Mouse (Mus musculus) C2C12 (cell line): ENCODE data around the gene Fam155a. TPM values are rescaled to one million over a fixed set of nuclear protein-coding genes. Genes with fewer than 3 reads are reported as not detected.
A peak's percentile ranks its signal among the peaks of the same experiment; 100 is the strongest.

Source experiments
- H3K27me3 ChIP-seq: one replicate; pipeline ENCODE4 v1.6.1; 2011; ENCODE audit not compliant: control insufficient read depth, insufficient read depth, insufficient read length
- H3K36me3 ChIP-seq: one replicate; pipeline ENCODE4 v1.6.1; 2011; ENCODE audit not compliant: control insufficient read depth, insufficient read depth
- H3K4me3 ChIP-seq: one replicate; pipeline ENCODE4 v1.5.1; 2011; ENCODE audit warnings: mild to moderate bottlenecking, control low read depth; ENCODE audit not compliant: poor library complexity, insufficient read depth, severe bottlenecking
- H3K79me2 ChIP-seq: one replicate; pipeline ENCODE4 v1.6.1; 2011; ENCODE audit not compliant: control insufficient read depth, insufficient read depth
- H3K79me3 ChIP-seq: one replicate; pipeline ENCODE4 v1.6.1; 2011; ENCODE audit warnings: low read depth, control low read depth
- H3ac ChIP-seq: one replicate; pipeline ENCODE3; 2011; ENCODE audit warnings: low read depth; ENCODE audit not compliant: control insufficient read depth, insufficient read length
- CEBPB ChIP-seq: IDR thresholded peaks from one replicate; pipeline ENCODE4 v1.6.1; 2011; ENCODE audit warnings: low read depth, mild to moderate bottlenecking, control low read depth, moderate library complexity
- CTCF ChIP-seq: IDR thresholded peaks from one replicate; pipeline ENCODE4 v1.5.1; 2011; ENCODE audit not compliant: control insufficient read depth, insufficient read depth, insufficient read length
- FOSL1 ChIP-seq: IDR thresholded peaks from one replicate; pipeline ENCODE4 v1.8.0; 2011; ENCODE audit warnings: mild to moderate bottlenecking, low read length; ENCODE audit not compliant: poor library complexity, insufficient read depth, severe bottlenecking
- MAX ChIP-seq: IDR thresholded peaks from one replicate; pipeline ENCODE4 v1.6.1; 2011; ENCODE audit warnings: mild to moderate bottlenecking, control low read depth
- MYOD1 ChIP-seq: IDR thresholded peaks from one replicate; pipeline ENCODE4 v1.6.1; 2011; ENCODE audit warnings: low read depth; ENCODE audit not compliant: control insufficient read depth, insufficient read length
- MYOG ChIP-seq: IDR thresholded peaks from one replicate; pipeline ENCODE4 v1.6.1; 2011; ENCODE audit not compliant: control insufficient read depth, insufficient read length; ENCODE audit errors: extremely low read depth
- USF1 ChIP-seq: IDR thresholded peaks from one replicate; pipeline ENCODE4 v1.6.1; 2011; ENCODE audit warnings: low read depth, mild to moderate bottlenecking, control low read depth, moderate library complexity
- polyA plus RNA-seq: library from polyadenylated mRNA; unstranded; fragments of >200 nt; fragmentation: generic; extraction: Trizol; gene quantifications from one replicate; pipeline ENCODE4 v1.2.1, GENCODE M21; 2012; ENCODE audit warnings: missing spikeins

The Fam155a gene
- polyA plus RNA-seq, 1 experiment: not detected

DNA sequence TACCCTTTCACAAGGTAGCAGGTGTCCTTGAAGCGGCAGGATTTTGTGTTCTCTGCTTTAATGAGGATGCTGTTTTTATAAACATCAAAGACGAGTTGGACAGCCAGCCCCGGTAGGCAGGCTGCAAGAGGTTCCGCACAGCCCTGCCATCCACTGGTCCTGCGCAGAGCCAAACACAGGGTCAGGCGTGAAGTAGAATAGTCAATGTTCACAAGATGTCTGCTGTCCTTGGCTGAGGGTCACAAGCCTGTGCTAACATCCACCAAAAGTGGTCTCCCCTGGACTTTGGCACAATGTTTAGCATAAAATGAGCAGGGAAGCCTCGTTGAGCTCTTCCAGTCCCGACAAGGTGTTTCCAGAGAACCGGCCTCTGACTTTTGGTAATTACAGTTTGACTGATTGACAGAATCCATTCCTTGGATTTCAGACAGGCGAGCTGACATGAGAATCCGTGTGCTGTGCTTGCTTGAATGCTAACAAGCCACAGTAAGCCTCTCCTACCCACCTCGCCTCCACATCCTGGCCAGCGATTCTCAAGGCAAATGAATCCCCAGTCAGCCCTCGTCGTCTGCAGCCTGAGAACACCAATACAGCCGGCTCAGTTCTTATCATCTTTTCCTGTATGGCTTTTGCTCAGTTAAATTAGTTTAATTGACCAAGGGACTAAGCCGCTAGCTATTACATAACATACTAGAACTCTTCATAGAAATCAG, 522.7 kb downstream of the Fam155a start:
- Histone ChIP-seq H3K79me3 (no peaks in the 10 kb centered on the region), H3K4me3 (no peak overlapping the region), H3K79me2 (no peaks in the 10 kb centered on the region), H3ac (no peak overlapping the region), H3K27me3 (no peaks in the 10 kb centered on the region), H3K36me3 (no peaks in the 10 kb centered on the region)
- no peak for TF ChIP-seq MAX

DNA sequence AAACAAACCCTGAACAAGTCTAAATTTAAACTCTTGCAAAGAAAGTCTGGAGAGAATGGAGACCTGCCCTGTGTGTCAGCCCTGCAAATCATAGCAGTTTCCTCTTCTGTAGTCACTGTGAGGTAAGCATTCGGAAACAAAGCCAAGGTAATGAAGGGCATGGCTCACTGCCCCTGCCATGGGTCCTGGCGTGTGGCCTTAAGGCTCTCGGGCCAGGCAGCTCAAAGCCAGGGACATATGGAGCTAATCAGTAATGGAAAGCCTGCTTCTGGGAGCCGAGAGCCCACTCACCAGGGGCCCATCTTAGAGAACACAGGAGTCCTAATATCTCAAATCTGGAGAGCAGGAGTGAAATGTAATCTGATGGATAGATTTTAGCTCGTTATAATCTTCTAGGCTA, 525.0 kb downstream of the Fam155a start:
- no peak overlapping the region for H3K4me3 ChIP-seq
- TF ChIP-seq MAX: no peak
- TF ChIP-seq CEBPB: no peak
- no peak for TF ChIP-seq MYOD1
- TF ChIP-seq FOSL1: no peak
- TF ChIP-seq CTCF: no peak
- TF ChIP-seq USF1: no peak
- TF ChIP-seq MYOG: no peak
- H3K79me3 ChIP-seq: no peaks in the 10 kb centered on the region
- no peaks in the 10 kb centered on the region for H3K79me2 ChIP-seq
- no peak overlapping the region for H3ac ChIP-seq
- no peaks in the 10 kb centered on the region for H3K36me3 ChIP-seq
- no peaks in the 10 kb centered on the region for H3K27me3 ChIP-seq

DNA sequence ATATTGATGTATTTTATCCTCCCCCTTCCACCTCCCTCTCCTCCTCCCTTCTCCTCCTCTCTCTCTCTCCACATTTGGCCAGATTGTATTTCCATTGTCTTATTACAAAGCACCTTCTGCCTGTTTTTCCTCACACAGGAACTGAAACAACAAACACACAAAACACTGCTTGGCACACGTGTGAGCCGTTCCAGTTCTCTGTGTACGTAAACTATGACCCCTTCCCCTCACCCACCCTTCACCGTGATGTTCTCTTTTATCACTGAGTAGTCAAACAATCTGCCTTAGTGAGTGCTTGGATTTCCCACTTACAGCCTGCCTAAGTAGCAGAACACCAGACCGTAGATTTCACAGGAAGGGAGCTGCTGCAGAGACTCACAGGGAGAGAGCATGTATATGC, 530.0 kb downstream of the Fam155a start:
- Histone ChIP-seq H3K79me3 (no peaks in the 10 kb centered on the region), H3K27me3 (no peaks in the 10 kb centered on the region), H3K36me3 (no peaks in the 10 kb centered on the region), H3K4me3 (no peak overlapping the region), H3ac (no peak overlapping the region), H3K79me2 (no peaks in the 10 kb centered on the region)
- no peak for TF ChIP-seq MYOD1
- no peak for TF ChIP-seq CTCF
- TF ChIP-seq MAX: no peak
- TF ChIP-seq FOSL1: no peak
- TF ChIP-seq USF1: no peak
- TF ChIP-seq MYOG: no peak
- TF ChIP-seq CEBPB: no peak

DNA sequence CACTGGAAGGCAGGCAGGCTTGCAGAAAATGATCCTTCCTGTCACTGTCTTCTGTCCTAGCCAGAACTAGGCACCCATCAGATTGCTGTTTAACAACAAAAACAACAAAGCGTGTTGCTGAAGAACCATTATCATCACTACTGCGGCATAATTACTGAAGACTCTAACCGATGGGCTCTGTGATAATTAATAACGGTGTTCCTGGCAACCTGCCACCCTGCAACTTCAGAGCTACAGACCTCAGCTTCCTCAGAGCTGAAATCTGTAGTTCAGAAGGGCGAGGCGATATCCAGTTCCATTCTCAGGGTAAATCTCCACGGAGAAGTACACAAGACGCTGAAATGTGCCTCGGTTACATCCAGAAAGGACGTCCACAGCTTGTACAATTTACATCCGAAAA, 531.2 kb downstream of the Fam155a start:
- H3K79me2 ChIP-seq: no peaks in the 10 kb centered on the region
- no peak overlapping the region for H3K4me3 ChIP-seq
- H3K79me3 ChIP-seq: no peaks in the 10 kb centered on the region
- H3K36me3 ChIP-seq: no peaks in the 10 kb centered on the region
- H3K27me3 ChIP-seq: no peaks in the 10 kb centered on the region
- TF ChIP-seq FOSL1 (no peak), MYOG (no peak), USF1 (no peak), CEBPB (no peak), CTCF (no peak), MYOD1 (no peak), MAX (no peak)
- no peak overlapping the region for H3ac ChIP-seq

DNA sequence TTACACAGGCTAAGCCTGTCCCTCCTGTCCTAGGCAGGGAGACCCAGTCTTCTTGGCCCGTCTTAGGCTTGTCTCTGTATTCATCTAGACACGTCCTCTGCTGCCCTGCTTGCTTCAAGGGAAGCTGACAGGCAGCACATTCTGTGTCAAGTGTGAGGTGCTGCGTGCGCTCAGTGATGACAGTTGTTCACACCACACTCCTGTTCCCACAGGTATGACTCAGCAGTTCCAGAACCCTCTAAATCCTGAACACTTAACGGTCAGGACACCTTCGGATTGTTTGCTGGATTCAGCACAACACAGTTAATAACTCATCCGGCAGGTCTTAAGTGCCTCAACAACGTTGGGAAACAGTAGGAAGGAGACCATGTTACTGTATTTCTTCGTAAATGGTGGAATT, 532.0 kb downstream of the Fam155a start:
- Histone ChIP-seq H3K36me3 (no peaks in the 10 kb centered on the region), H3K79me3 (no peaks in the 10 kb centered on the region), H3K27me3 (no peaks in the 10 kb centered on the region), H3ac (no peak overlapping the region), H3K4me3 (no peak overlapping the region), H3K79me2 (no peaks in the 10 kb centered on the region)
- TF ChIP-seq CTCF: no peak
- no peak for TF ChIP-seq MYOD1

DNA sequence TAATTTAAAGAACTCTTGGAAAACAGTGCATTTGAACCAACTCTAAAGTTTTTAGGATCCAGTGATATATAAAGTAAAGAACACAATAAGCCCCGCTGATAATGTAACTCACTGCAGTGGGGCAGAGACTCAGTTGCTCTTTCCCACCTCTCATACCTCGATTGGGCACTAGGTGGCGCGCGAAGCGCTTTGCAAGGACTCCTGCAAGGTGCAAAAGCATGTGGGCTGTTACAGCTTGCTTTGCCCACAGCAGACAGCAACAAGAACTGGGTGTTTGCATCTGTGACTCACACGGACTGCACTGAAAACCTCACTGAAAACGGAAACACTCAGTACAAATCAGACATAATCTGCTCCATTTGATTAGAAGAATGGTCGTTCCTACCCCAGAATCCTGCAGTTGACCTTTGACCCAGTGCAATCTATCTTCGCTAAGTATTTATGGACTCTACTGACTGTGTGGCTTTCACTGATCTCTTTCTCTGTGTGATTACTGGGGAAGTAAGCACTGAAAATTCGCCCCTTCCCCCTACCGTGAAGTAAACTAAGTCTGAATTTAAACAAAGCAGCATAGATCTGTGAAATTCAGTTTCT, 537.5 kb downstream of the Fam155a start:
- no peaks in the 10 kb centered on the region for H3K27me3 ChIP-seq
- H3K36me3 ChIP-seq: no peaks in the 10 kb centered on the region
- H3K79me2 ChIP-seq: no peaks in the 10 kb centered on the region
- H3K4me3 ChIP-seq: no peak overlapping the region
- TF ChIP-seq MAX (no peak), MYOG (no peak), CEBPB (no peak), MYOD1 (no peak), USF1 (no peak), FOSL1 (no peak), CTCF (peak; percentile 63)
- no peak overlapping the region for H3ac ChIP-seq
- H3K79me3 ChIP-seq: no peaks in the 10 kb centered on the region
